Mouse (Mus musculus): ENCODE data around the gene Rps6. TPM values are rescaled to one million over a fixed set of nuclear protein-coding genes. Genes with fewer than 3 reads are reported as not detected.

The Rps6 gene
- polyA plus RNA-seq, 2 experiments = 916 to 2,024 TPM

GRCm38 (mm10) chr4:86897411-86897810 is 40.2 kb upstream of the Rps6 start:
- H3K27ac ChIP-seq (replicated peaks; ENCODE audit: low read depth, low read length) = no peak overlapping the region
- H3K36me3 ChIP-seq (ENCODE audit: control insufficient read depth, insufficient read depth, low read length) = no peaks in the 10 kb centered on the region
- H3K9ac ChIP-seq (ENCODE audit: low read depth, low read length, severe bottlenecking) = no peak overlapping the region
- WGBS = 70% methylated on average over 7 of the region's 7 CpGs
- no peaks in the 10 kb centered on the region for H3K9me3 ChIP-seq (ENCODE audit: control insufficient read depth, low read length)
- no peak for ATAC-seq (ENCODE audit: low FRiP score, low read depth)
- peaks cover 9% of the 10 kb centered on the region; the same call in 1 of the 2 replicates for H3K4me1 ChIP-seq (ENCODE audit: control insufficient read depth, insufficient read depth, low read length)
- no peak for DNase-seq (ENCODE audit: low spot score)
- no peak for TF ChIP-seq POLR2A (IDR thresholded peaks at IDR 0.05; ENCODE audit: borderline replicate concordance, extremely low read depth, insufficient read depth, insufficient read length)
- H3K27me3 ChIP-seq (ENCODE audit: control insufficient read depth, insufficient read depth, low read length) = no peaks in the 10 kb centered on the region
- no peak overlapping the region for H3K4me3 ChIP-seq (replicated peaks; ENCODE audit: low read length)
- H3K4me2 ChIP-seq (replicated peaks; ENCODE audit: low read depth, low read length, severe bottlenecking) = no peak overlapping the region

- Histone ChIP-seq H3K4me1 (ENCODE audit: control insufficient read depth, insufficient read depth, low read length) (no peaks in the 10 kb centered on the region), H3K9ac (ENCODE audit: low read depth, low read length, severe bottlenecking) (no peak overlapping the region), H3K4me3 (replicated peaks; ENCODE audit: low read length) (no peak overlapping the region), H3K27ac (replicated peaks; ENCODE audit: low read depth, low read length) (no peak overlapping the region), H3K27me3 (ENCODE audit: control insufficient read depth, insufficient read depth, low read length) (no peaks in the 10 kb centered on the region), H3K4me2 (replicated peaks; ENCODE audit: low read depth, low read length, severe bottlenecking) (no peak overlapping the region), H3K36me3 (ENCODE audit: control insufficient read depth, insufficient read depth, low read length) (no peaks in the 10 kb centered on the region), H3K9me3 (ENCODE audit: control insufficient read depth, low read length) (no peaks in the 10 kb centered on the region)
- TF ChIP-seq POLR2A (IDR thresholded peaks at IDR 0.05; ENCODE audit: borderline replicate concordance, extremely low read depth, insufficient read depth, insufficient read length) = no peak
- 73% methylated on average over 5 of the region's 5 CpGs for WGBS
- ATAC-seq (ENCODE audit: low FRiP score, low read depth) (no peak), DNase-seq (ENCODE audit: low spot score) (no peak)
Measured at GRCm38 (mm10) chr4:86887879-86888278, 30.7 kb upstream of the Rps6 start.

GRCm38 (mm10) chr4:86886160-86886878 is 29.1 kb upstream of the Rps6 start:
- DNase-seq (ENCODE audit: low spot score) (peak; percentile 56), ATAC-seq (ENCODE audit: low FRiP score, low read depth) (no peak)
- Histone ChIP-seq H3K4me3 (replicated peaks; ENCODE audit: low read length) (peak overlapping the region; percentile 26), H3K4me2 (replicated peaks; ENCODE audit: low read depth, low read length, severe bottlenecking) (peak overlapping the region; percentile 48), H3K9ac (ENCODE audit: low read depth, low read length, severe bottlenecking) (peak overlapping the region; percentile 40), H3K36me3 (ENCODE audit: control insufficient read depth, insufficient read depth, low read length) (no peaks in the 10 kb centered on the region), H3K27ac (replicated peaks; ENCODE audit: low read depth, low read length) (peak overlapping the region; percentile 15; the same call in 1 of the 2 replicates), H3K27me3 (ENCODE audit: control insufficient read depth, insufficient read depth, low read length) (no peaks in the 10 kb centered on the region), H3K4me1 (ENCODE audit: control insufficient read depth, insufficient read depth, low read length) (no peaks in the 10 kb centered on the region), H3K9me3 (ENCODE audit: control insufficient read depth, low read length) (no peaks in the 10 kb centered on the region)
- TF ChIP-seq POLR2A (IDR thresholded peaks at IDR 0.05; ENCODE audit: borderline replicate concordance, extremely low read depth, insufficient read depth, insufficient read length) = no peak
- 27% methylated on average over 18 of the region's 18 CpGs for WGBS

GRCm38 (mm10) chr4:86885790-86886159 is 28.6 kb upstream of the Rps6 start:
- Histone ChIP-seq H3K27ac (replicated peaks; ENCODE audit: low read depth, low read length) (peak overlapping the region; percentile 15; the same call in 1 of the 2 replicates), H3K4me1 (ENCODE audit: control insufficient read depth, insufficient read depth, low read length) (no peaks in the 10 kb centered on the region), H3K4me3 (replicated peaks; ENCODE audit: low read length) (peak overlapping the region; percentile 26), H3K4me2 (replicated peaks; ENCODE audit: low read depth, low read length, severe bottlenecking) (peak overlapping the region; percentile 48), H3K9ac (ENCODE audit: low read depth, low read length, severe bottlenecking) (peak overlapping the region; percentile 40; the same call in 1 of the 2 replicates), H3K9me3 (ENCODE audit: control insufficient read depth, low read length) (no peaks in the 10 kb centered on the region), H3K27me3 (ENCODE audit: control insufficient read depth, insufficient read depth, low read length) (no peaks in the 10 kb centered on the region), H3K36me3 (ENCODE audit: control insufficient read depth, insufficient read depth, low read length) (no peaks in the 10 kb centered on the region)
- no peak for TF ChIP-seq POLR2A (IDR thresholded peaks at IDR 0.05; ENCODE audit: borderline replicate concordance, extremely low read depth, insufficient read depth, insufficient read length)
- DNase-seq (ENCODE audit: low spot score) = no peak
- WGBS = 46% methylated on average over 12 of the region's 12 CpGs
- ATAC-seq (ENCODE audit: low FRiP score, low read depth) = no peak

- Histone ChIP-seq H3K4me1 (ENCODE audit: control insufficient read depth, insufficient read depth, low read length) (no peaks in the 10 kb centered on the region), H3K27ac (replicated peaks; ENCODE audit: low read depth, low read length) (no peak overlapping the region), H3K4me2 (replicated peaks; ENCODE audit: low read depth, low read length, severe bottlenecking) (no peak overlapping the region), H3K36me3 (ENCODE audit: control insufficient read depth, insufficient read depth, low read length) (no peaks in the 10 kb centered on the region), H3K9me3 (ENCODE audit: control insufficient read depth, low read length) (no peaks in the 10 kb centered on the region), H3K27me3 (ENCODE audit: control insufficient read depth, insufficient read depth, low read length) (no peaks in the 10 kb centered on the region), H3K4me3 (replicated peaks; ENCODE audit: low read length) (no peak overlapping the region), H3K9ac (ENCODE audit: low read depth, low read length, severe bottlenecking) (no peak overlapping the region)
- 55% methylated on average over 4 of the region's 4 CpGs for WGBS
- ATAC-seq (ENCODE audit: low FRiP score, low read depth) = no peak
- no peak for TF ChIP-seq POLR2A (IDR thresholded peaks at IDR 0.05; ENCODE audit: borderline replicate concordance, extremely low read depth, insufficient read depth, insufficient read length)
- DNase-seq (ENCODE audit: low spot score) = no peak
Measured at GRCm38 (mm10) chr4:86884945-86885344, 27.7 kb upstream of the Rps6 start.
